Mouse (Mus musculus) cortical plate, adult 2 months (tissue): ENCODE data around the gene Tarbp1.

Experiments
- CTCF ChIP-seq: fragments of 200-500 bp; IDR thresholded peaks from 2 replicates; pipeline ENCODE4 v1.5.1; 2011; ENCODE audit warnings: mild to moderate bottlenecking, control low read depth, low read length; ENCODE audit not compliant: insufficient read depth; ENCODE audit errors: extremely low read depth
- POLR2A ChIP-seq: fragments of 200-500 bp; IDR thresholded peaks from 2 replicates; pipeline ENCODE4 v1.6.1; 2011; ENCODE audit warnings: mild to moderate bottlenecking, low read length, control low read depth; ENCODE audit not compliant: insufficient read depth; ENCODE audit errors: extremely low read depth

- no peak for TF ChIP-seq CTCF
- peak; percentile 89 for TF ChIP-seq POLR2A
These were observed 52.5 kb downstream of the Tarbp1 start, which contains the start of gene Coa6 for GRCm38 (mm10) chr8:126422174-126422919.
